Mouse (Mus musculus) midbrain, embryonic 12.5 days (tissue): ENCODE results near the gene Dcaf15. TPM values are rescaled to one million over a fixed set of nuclear protein-coding genes. Genes with fewer than 3 reads are reported as not detected.

Experiments used
- ATAC-seq: fragments of 200-750 bp; cut with Nextera tagmentation; 2 replicates; pipeline ENCODE4 v1.8.0; 2017; ENCODE audit warnings: low read depth, moderate TSS enrichment, moderate library complexity; ENCODE audit not compliant: low FRiP score
- H3K27ac ChIP-seq: fragments of 300-500 bp; sonication (generic); replicated peaks from 2 replicates; pipeline ENCODE4 v1.5.1; 2016; ENCODE audit warnings: mild to moderate bottlenecking
- H3K27me3 ChIP-seq: fragments of 300-500 bp; sonication (generic); 2 replicates; pipeline ENCODE4 v1.6.1; 2016; ENCODE audit warnings: mild to moderate bottlenecking
- H3K36me3 ChIP-seq: fragments of 300-500 bp; sonication (generic); 2 replicates; pipeline ENCODE4 v1.6.1; 2016
- H3K4me1 ChIP-seq: fragments of 300-500 bp; sonication (generic); 2 replicates; pipeline ENCODE4 v1.6.1; 2016
- H3K4me2 ChIP-seq: fragments of 300-500 bp; sonication (generic); replicated peaks from 2 replicates; pipeline ENCODE4 v1.6.1; 2016; ENCODE audit warnings: mild to moderate bottlenecking, moderate library complexity
- H3K4me3 ChIP-seq: fragments of 300-500 bp; sonication (generic); 2 replicates; pipeline ENCODE4 v1.5.1; 2016; ENCODE audit warnings: mild to moderate bottlenecking
- H3K9ac ChIP-seq: fragments of 300-500 bp; sonication (generic); replicated peaks from 2 replicates; pipeline ENCODE4 v1.6.1; 2016; ENCODE audit warnings: mild to moderate bottlenecking, moderate library complexity
- H3K9me3 ChIP-seq: fragments of 300-500 bp; sonication (generic); 2 replicates; pipeline ENCODE4 v1.6.1; 2016; ENCODE audit warnings: mild to moderate bottlenecking
- WGBS: fragments of 180-500 bp; shearing (Covaris S2); methylation state at CpG from one replicate; pipeline ENCODE4 v1.1.7; 2016; 5-methylcytosine and 5-hydroxymethylcytosine counted together
- polyA plus RNA-seq: library from polyadenylated mRNA; unstranded; fragments of >200 nt; fragmentation: Nextera tagmentation; extraction: Ambion mirVana; gene quantifications from 2 replicates; pipeline ENCODE4 v1.2.1, GENCODE M21; 2016

Gene Dcaf15
- polyA plus RNA-seq: 20.5 and 22.1 TPM in 2 replicates

GRCm38 (mm10) chr8:84104697-84105609 is at the start of gene Dcaf15:
Gene Dcaf15, minus strand, starts transcription at chr8:84104768.
- H3K9ac ChIP-seq: peak within 1 kb of the TSS; percentile 79

GRCm38 (mm10) chr8:84149181-84149580 is 44.6 kb upstream of the Dcaf15 start:
- H3K9me3 ChIP-seq: no peaks in the 10 kb centered on the region
- H3K36me3 ChIP-seq: peaks cover 2% of the 10 kb centered on the region
- H3K4me2 ChIP-seq: no peak overlapping the region
- 89% methylated on average over 3 of the region's 3 CpGs for WGBS
- H3K9ac ChIP-seq: no peak overlapping the region
- H3K4me3 ChIP-seq: no peak overlapping the region
- H3K27ac ChIP-seq: no peak overlapping the region
- no peak for ATAC-seq
- H3K27me3 ChIP-seq: no peaks in the 10 kb centered on the region
- peaks cover 15% of the 10 kb centered on the region for H3K4me1 ChIP-seq

More at GRCm38 (mm10) chr8:84104697-84105609, at the start of gene Dcaf15:
- Histone ChIP-seq H3K4me1 (peaks cover 29% of the 10 kb centered on the region), H3K36me3 (peaks cover 25% of the 10 kb centered on the region), H3K27ac (peak within 1 kb of the TSS; percentile 81), H3K27me3 (no peaks in the 10 kb centered on the region), H3K9me3 (no peaks in the 10 kb centered on the region), H3K4me2 (peak within 1 kb of the TSS; percentile 83), H3K4me3 (peak within 1 kb of the TSS; percentile 52)
- 7% methylated on average over 42 of the region's 42 CpGs for WGBS
- ATAC-seq: peak; percentile 97

GRCm38 (mm10) chr8:84148531-84148850 is 43.9 kb upstream of the Dcaf15 start:
- H3K27ac ChIP-seq: no peak overlapping the region
- no peaks in the 10 kb centered on the region for H3K9me3 ChIP-seq
- ATAC-seq: no peak
- H3K36me3 ChIP-seq: peaks cover 9% of the 10 kb centered on the region
- H3K9ac ChIP-seq: no peak overlapping the region
- H3K4me1 ChIP-seq: peaks cover 15% of the 10 kb centered on the region
- no peaks in the 10 kb centered on the region for H3K27me3 ChIP-seq
- peak overlapping the region; percentile 62; the same call in 1 of the 2 replicates for H3K4me3 ChIP-seq
- peak overlapping the region; percentile 85 for H3K4me2 ChIP-seq
- WGBS: 96% methylated on average over 5 of the region's 5 CpGs

GRCm38 (mm10) chr8:84147769-84148530 is 43.4 kb upstream of the Dcaf15 start, which contains the start of the genes Cc2d1a and 4930432K21Rik:
Gene Cc2d1a, minus strand, starts transcription at chr8:84147936.
Gene 4930432K21Rik, plus strand, starts transcription at chr8:84148025.
- Histone ChIP-seq H3K4me2 (peak within 1 kb of the TSS; percentile 85), H3K27ac (no peak within 1 kb of the TSS), H3K36me3 (peaks cover 14% of the 10 kb centered on the region), H3K4me1 (peaks cover 15% of the 10 kb centered on the region), H3K4me3 (peak within 1 kb of the TSS; percentile 62), H3K9ac (peak within 1 kb of the TSS; percentile 81), H3K27me3 (no peaks in the 10 kb centered on the region), H3K9me3 (no peaks in the 10 kb centered on the region)
- ATAC-seq: peak; percentile 95
- WGBS: 23% methylated on average over 49 of the region's 49 CpGs

- H3K9ac ChIP-seq: peak overlapping the region; percentile 81
- H3K4me1 ChIP-seq: peaks cover 15% of the 10 kb centered on the region
- ATAC-seq: peak; percentile 79
- peak overlapping the region; percentile 85 for H3K4me2 ChIP-seq
- 16% methylated on average over 14 of the region's 14 CpGs for WGBS
- peak overlapping the region; percentile 62 for H3K4me3 ChIP-seq
- H3K27me3 ChIP-seq: no peaks in the 10 kb centered on the region
- peaks cover 20% of the 10 kb centered on the region for H3K36me3 ChIP-seq
- no peak overlapping the region for H3K27ac ChIP-seq
- no peaks in the 10 kb centered on the region for H3K9me3 ChIP-seq
Observed at GRCm38 (mm10) chr8:84147324-84147766, 42.8 kb upstream of the Dcaf15 start.

- ATAC-seq: no peak
- WGBS: 95% methylated on average over 8 of the region's 8 CpGs
Observed at GRCm38 (mm10) chr8:84144636-84145245, 40.2 kb upstream of the Dcaf15 start.

GRCm38 (mm10) chr8:84140838-84141237 is 36.3 kb upstream of the Dcaf15 start:
- no peak overlapping the region for H3K27ac ChIP-seq
- ATAC-seq: no peak
- peaks cover 84% of the 10 kb centered on the region for H3K36me3 ChIP-seq
- no peaks in the 10 kb centered on the region; the same call in 1 of the 2 replicates for H3K4me1 ChIP-seq
- H3K4me3 ChIP-seq: no peak overlapping the region
- no peak overlapping the region for H3K9ac ChIP-seq
- no peaks in the 10 kb centered on the region for H3K9me3 ChIP-seq
- H3K4me2 ChIP-seq: no peak overlapping the region
- no peaks in the 10 kb centered on the region for H3K27me3 ChIP-seq
- WGBS: 91% methylated on average over 4 of the region's 4 CpGs

More at GRCm38 (mm10) chr8:84144636-84145245, 40.2 kb upstream of the Dcaf15 start:
- Histone ChIP-seq H3K4me2 (no peak overlapping the region), H3K9me3 (no peaks in the 10 kb centered on the region), H3K9ac (no peak overlapping the region), H3K27me3 (no peaks in the 10 kb centered on the region), H3K27ac (no peak overlapping the region), H3K4me1 (peaks cover 15% of the 10 kb centered on the region), H3K4me3 (no peak overlapping the region), H3K36me3 (peaks cover 45% of the 10 kb centered on the region)

GRCm38 (mm10) chr8:84137848-84138247 is 33.3 kb upstream of the Dcaf15 start:
- H3K9me3 ChIP-seq: no peaks in the 10 kb centered on the region
- no peaks in the 10 kb centered on the region for H3K4me1 ChIP-seq
- no peaks in the 10 kb centered on the region; the same call in 1 of the 2 replicates for H3K27me3 ChIP-seq
- ATAC-seq: no peak
- no peak overlapping the region for H3K4me3 ChIP-seq
- H3K36me3 ChIP-seq: peaks cover 99% of the 10 kb centered on the region
- H3K4me2 ChIP-seq: no peak overlapping the region
- H3K27ac ChIP-seq: no peak overlapping the region
- no peak overlapping the region for H3K9ac ChIP-seq
- 89% methylated on average over 3 of the region's 3 CpGs for WGBS

- Histone ChIP-seq H3K4me2 (no peak overlapping the region), H3K27ac (no peak overlapping the region), H3K9me3 (no peaks in the 10 kb centered on the region), H3K27me3 (peaks cover 15% of the 10 kb centered on the region; the same call in 1 of the 2 replicates), H3K4me1 (peaks cover 4% of the 10 kb centered on the region; the same call in 1 of the 2 replicates), H3K36me3 (peaks cover 57% of the 10 kb centered on the region), H3K9ac (no peak overlapping the region), H3K4me3 (no peak overlapping the region)
- WGBS: 89% methylated on average over 8 of the region's 8 CpGs
- ATAC-seq: no peak
Observed at GRCm38 (mm10) chr8:84132225-84132624, 27.7 kb upstream of the Dcaf15 start.

GRCm38 (mm10) chr8:84130806-84131205 is 26.2 kb upstream of the Dcaf15 start:
- H3K9me3 ChIP-seq: no peaks in the 10 kb centered on the region
- peaks cover 43% of the 10 kb centered on the region for H3K36me3 ChIP-seq
- peaks cover 4% of the 10 kb centered on the region; the same call in 1 of the 2 replicates for H3K4me1 ChIP-seq
- H3K4me2 ChIP-seq: no peak overlapping the region
- H3K27ac ChIP-seq: 0 out of 2 replicates have a peak overlapping the region, but pooled peaks have one; percentile 1
- peaks cover 15% of the 10 kb centered on the region; the same call in 1 of the 2 replicates for H3K27me3 ChIP-seq
- no peak overlapping the region for H3K4me3 ChIP-seq
- no peak overlapping the region for H3K9ac ChIP-seq
- no peak for ATAC-seq
- 52% methylated on average over 30 of the region's 30 CpGs for WGBS

GRCm38 (mm10) chr8:84128277-84128676 is 23.7 kb upstream of the Dcaf15 start:
- no peak for ATAC-seq
- no peak overlapping the region for H3K9ac ChIP-seq

More at GRCm38 (mm10) chr8:84128277-84128676, 23.7 kb upstream of the Dcaf15 start:
- H3K4me3 ChIP-seq: no peak overlapping the region
- no peak overlapping the region for H3K27ac ChIP-seq
- WGBS: 83% methylated on average over 8 of the region's 8 CpGs
- H3K27me3 ChIP-seq: peaks cover 15% of the 10 kb centered on the region; the same call in 1 of the 2 replicates
- H3K36me3 ChIP-seq: peaks cover 17% of the 10 kb centered on the region
- H3K4me2 ChIP-seq: no peak overlapping the region
- no peaks in the 10 kb centered on the region for H3K9me3 ChIP-seq
- peaks cover 4% of the 10 kb centered on the region; the same call in 1 of the 2 replicates for H3K4me1 ChIP-seq
